Mouse (Mus musculus): ENCODE data around the gene Zfp740. TPM values are rescaled to one million over a fixed set of nuclear protein-coding genes. Genes with fewer than 3 reads are reported as not detected.
A peak's percentile ranks its signal among the peaks of the same experiment; 100 is the strongest.

Zfp740 gene
- total and polyA plus RNA-seq, 3 experiments, result 32.1 to 46.1 (median 37.4) TPM

GRCm38 (mm10) chr15:102231748-102232147 lies 28.7 kb downstream of the Zfp740 start, which contains the start of gene Itgb7:
Gene Itgb7, minus strand, starts transcription at chr15:102231944.
- H3K27me3 ChIP-seq (replicated peaks), result peaks cover 2% of the 10 kb centered on the region
- peak within 1 kb of the TSS in 2 of 3 experiments; percentile 8 to 49 for H3K4me3 ChIP-seq (replicated peaks in 1 of 3; ENCODE audit: low read depth in 2 of 3, low read length in 2 of 3, poor library complexity in 1 of 3)
- H3K27ac ChIP-seq (ENCODE audit: insufficient read depth, low read depth), result no peak within 1 kb of the TSS
- DNase-seq (ENCODE audit: extremely low read depth), result no peak
- H3K79me2 ChIP-seq (replicated peaks; ENCODE audit: control insufficient read depth, extremely low read depth, insufficient read depth, poor library complexity, severe bottlenecking), result no peaks in the 10 kb centered on the region
- peak; percentile 41; the same call in 1 of the 2 replicates for TF ChIP-seq NELFE (IDR thresholded peaks at IDR 0.05; ENCODE audit: low read depth, low read length)
- TF ChIP-seq MAZ (IDR thresholded peaks at IDR 0.05; ENCODE audit: low read depth, low read length), result peak; percentile 30; the same call in 1 of the 2 replicates
- TF ChIP-seq ZC3H11A (IDR thresholded peaks at IDR 0.05; ENCODE audit: low read depth, low read length), result no peak
- peak; percentile 35; the same call in 1 of the 2 replicates for TF ChIP-seq EP300 (IDR thresholded peaks at IDR 0.05; ENCODE audit: low read length)
- TF ChIP-seq SIN3A (IDR thresholded peaks at IDR 0.05; ENCODE audit: low read length), result 0 out of 2 replicates have a peak, but pooled peaks have one; percentile 49
- no peak for TF ChIP-seq ETS1 (conservative IDR thresholded peaks at IDR 0.05; ENCODE audit: low read depth, low read length)
- peak; percentile 18 for TF ChIP-seq IRF4 (IDR thresholded peaks at IDR 0.05; ENCODE audit: low read depth, low read length)
- TF ChIP-seq CHD2 (IDR thresholded peaks at IDR 0.05; ENCODE audit: low read length), result 0 out of 2 replicates have a peak, but pooled peaks have one; percentile 27
- no peak for TF ChIP-seq USF1 (IDR thresholded peaks at IDR 0.05; ENCODE audit: low read depth, low read length)
- TF ChIP-seq MXI1 (IDR thresholded peaks at IDR 0.05; ENCODE audit: low read depth, low read length), result no peak; the same call in 1 of the 2 replicates
- TF ChIP-seq HCFC1 (IDR thresholded peaks at IDR 0.05; ENCODE audit: low read depth, low read length), result 0 out of 2 replicates have a peak, but pooled peaks have one; percentile 9
- TF ChIP-seq POLR2AphosphoS2 (IDR thresholded peaks at IDR 0.05; ENCODE audit: low read depth, low read length), result no peak
- TF ChIP-seq USF2 (conservative IDR thresholded peaks at IDR 0.05; ENCODE audit: low read depth, low read length), result no peak
- peak; percentile 43; the same call in 1 of the 2 replicates for TF ChIP-seq POLR2A (IDR thresholded peaks at IDR 0.05; ENCODE audit: low read depth, low read length)
- TF ChIP-seq TCF12 (IDR thresholded peaks at IDR 0.05; ENCODE audit: low read depth, low read length), result 0 out of 2 replicates have a peak, but pooled peaks have one; percentile 17
- H3K9me3 ChIP-seq (replicated peaks; ENCODE audit: low read length), result no peaks in the 10 kb centered on the region
- H3K9ac ChIP-seq (ENCODE audit: insufficient read depth, low read depth), result no peak within 1 kb of the TSS
- dilution Hi-C loops (cut with MboI; ENCODE audit: extremely low pct_ligation_motif_present, extremely low pct_unique_long_range_greater_than_20kb, low sequenced_read_pairs) (no loop called here), in situ Hi-C loops (cut with MboI; ENCODE audit: low pct_ligation_motif_present, low pct_unique_long_range_greater_than_20kb, low sequenced_read_pairs) (no loop called here)
- H3K4me2 ChIP-seq (ENCODE audit: insufficient read depth, low read depth, poor library complexity, severe bottlenecking), result peak within 1 kb of the TSS; percentile 52
- H3K36me3 ChIP-seq (replicated peaks in 1 of 2; ENCODE audit: control insufficient read depth in 1 of 2, insufficient read depth in 1 of 2, low read length in 1 of 2), result no peaks in the 10 kb centered on the region
- peaks cover 36 to 60% of the 10 kb centered on the region in 2 experiments for H3K4me1 ChIP-seq (ENCODE audit: control insufficient read depth in 1 of 2, insufficient read depth in 2 of 2)

DNA sequence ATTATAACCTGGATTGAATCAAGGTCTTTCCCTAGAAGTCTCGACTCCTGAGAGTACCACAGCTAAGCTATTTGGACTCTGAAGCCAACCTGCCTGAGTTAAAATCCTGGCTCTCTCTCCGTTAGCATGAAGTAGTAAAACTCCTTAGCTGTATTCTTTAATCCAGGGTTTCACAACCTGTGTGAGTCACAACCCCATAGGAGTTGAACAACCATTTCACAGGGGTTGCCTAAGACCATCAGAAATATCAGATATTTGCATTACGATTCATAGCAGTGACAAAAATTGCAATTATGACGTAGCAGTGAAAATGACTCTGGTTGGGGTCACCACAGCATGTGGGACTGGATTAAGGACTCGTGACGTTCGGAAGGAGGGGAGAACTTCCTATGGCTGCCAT lies 29.7 kb downstream of the Zfp740 start:
- dilution Hi-C loops (cut with MboI; ENCODE audit: extremely low pct_ligation_motif_present, extremely low pct_unique_long_range_greater_than_20kb, low sequenced_read_pairs), result no loop called here
- TF ChIP-seq CHD1 (IDR thresholded peaks at IDR 0.05; ENCODE audit: low read depth, low read length), result no peak
- no peak for TF ChIP-seq RAD21 (IDR thresholded peaks at IDR 0.05; ENCODE audit: low read depth, low read length)
- no peak for TF ChIP-seq POLR2AphosphoS2 (IDR thresholded peaks at IDR 0.05; ENCODE audit: low read depth, low read length)
- no peak for TF ChIP-seq USF2 (conservative IDR thresholded peaks at IDR 0.05; ENCODE audit: low read depth, low read length)
- TF ChIP-seq MEF2A (IDR thresholded peaks at IDR 0.05; ENCODE audit: borderline replicate concordance, low read depth, low read length), result no peak
- TF ChIP-seq USF1 (IDR thresholded peaks at IDR 0.05; ENCODE audit: low read depth, low read length), result no peak
- no peak for TF ChIP-seq MAZ (IDR thresholded peaks at IDR 0.05; ENCODE audit: low read depth, low read length)
- no peak for TF ChIP-seq TCF12 (IDR thresholded peaks at IDR 0.05; ENCODE audit: low read depth, low read length)
- no peak for TF ChIP-seq KAT2A (IDR thresholded peaks at IDR 0.05; ENCODE audit: insufficient replicate concordance, low read length)
- TF ChIP-seq SIN3A (IDR thresholded peaks at IDR 0.05; ENCODE audit: low read length), result no peak
- no peak for TF ChIP-seq CHD2 (IDR thresholded peaks at IDR 0.05; ENCODE audit: low read length)
- TF ChIP-seq RCOR1 (conservative IDR thresholded peaks at IDR 0.05; ENCODE audit: low read depth, low read length), result no peak
- no peak for TF ChIP-seq MAFK (IDR thresholded peaks at IDR 0.05; ENCODE audit: insufficient replicate concordance, low read length)
- TF ChIP-seq BHLHE40 (IDR thresholded peaks at IDR 0.05; ENCODE audit: low read depth, low read length), result no peak
- no peak for TF ChIP-seq GABPA (IDR thresholded peaks at IDR 0.05; ENCODE audit: insufficient replicate concordance, low read depth, low read length)
- TF ChIP-seq NELFE (IDR thresholded peaks at IDR 0.05; ENCODE audit: low read depth, low read length), result no peak
- TF ChIP-seq POLR2A (IDR thresholded peaks at IDR 0.05; ENCODE audit: low read depth, low read length), result no peak
- no peak for TF ChIP-seq PAX5 (IDR thresholded peaks at IDR 0.05; ENCODE audit: low read length)
- TF ChIP-seq JUND (conservative IDR thresholded peaks at IDR 0.05; ENCODE audit: low read depth, low read length), result no peak
- no peak overlapping the region for H3K9ac ChIP-seq (ENCODE audit: insufficient read depth, low read depth)
- no peaks in the 10 kb centered on the region for H3K79me2 ChIP-seq (replicated peaks; ENCODE audit: control insufficient read depth, extremely low read depth, insufficient read depth, poor library complexity, severe bottlenecking)
- DNase-seq (ENCODE audit: extremely low read depth), result no peak
- no peaks in the 10 kb centered on the region for H3K36me3 ChIP-seq (replicated peaks in 1 of 2; ENCODE audit: control insufficient read depth in 1 of 2, insufficient read depth in 1 of 2, low read length in 1 of 2)
- no peak overlapping the region for H3K4me2 ChIP-seq (ENCODE audit: insufficient read depth, low read depth, poor library complexity, severe bottlenecking)
- H3K27me3 ChIP-seq (replicated peaks), result no peaks in the 10 kb centered on the region
- H3K4me3 ChIP-seq (replicated peaks in 1 of 3; ENCODE audit: low read depth in 2 of 3, low read length in 2 of 3, poor library complexity in 1 of 3), result no peak overlapping the region
- no peak overlapping the region for H3K27ac ChIP-seq (ENCODE audit: insufficient read depth, low read depth)
- peaks cover 36 to 60% of the 10 kb centered on the region in 2 experiments for H3K4me1 ChIP-seq (ENCODE audit: control insufficient read depth in 1 of 2, insufficient read depth in 2 of 2)
- in situ Hi-C loops (cut with MboI; ENCODE audit: low pct_ligation_motif_present, low pct_unique_long_range_greater_than_20kb, low sequenced_read_pairs), result no loop called here
- no peaks in the 10 kb centered on the region for H3K9me3 ChIP-seq (replicated peaks; ENCODE audit: low read length)

Data from CH12.LX (cell line).